Mouse (Mus musculus) brain, embryonic 14.5 days (tissue): Measurements from ENCODE around the gene Tprg.

ENCODE experiments used
- CTCF ChIP-seq: fragments of 200-500 bp; IDR thresholded peaks from 2 replicates; pipeline ENCODE4 v1.5.1; 2012; ENCODE audit warnings: inconsistent platforms, mild to moderate bottlenecking, moderate library complexity, borderline replicate concordance; ENCODE audit not compliant: insufficient read depth, insufficient read length; ENCODE audit errors: extremely low read depth
- POLR2A ChIP-seq: fragments of 200-500 bp; IDR thresholded peaks from 2 replicates; pipeline ENCODE4 v1.6.1; 2012; ENCODE audit warnings: mild to moderate bottlenecking, inconsistent platforms, borderline replicate concordance; ENCODE audit not compliant: poor library complexity, insufficient read depth, insufficient read length, severe bottlenecking; ENCODE audit errors: extremely low read depth

- no peak for TF ChIP-seq CTCF
- no peak for TF ChIP-seq POLR2A
Measured at GRCm38 (mm10) chr16:25251080-25251479, 35.5 kb upstream of the Tprg start.
